ENCODE assay signal across 8 mouse cellular contexts in genomic region chr5:24077739-24078306, GRCm38 (mm10). TPM values are rescaled to one million over a fixed set of nuclear protein-coding genes. Genes with fewer than 3 reads are reported as not detected.
DNase-seq lines count a peak whose midpoint lies in the region; ATAC-seq and TF ChIP-seq lines count a peak whose summit lies in the region.

No protein-coding gene starts in this region.

- no peak for TF ChIP-seq POLR2A in cerebellum, adult 2 months (IDR thresholded peaks at IDR 0.05; ENCODE audit: borderline replicate concordance, insufficient read depth, low read length)

- no peaks in the 10 kb centered on the region for H3K9me3 ChIP-seq in lung, embryonic 15.5 days
- no peaks in the 10 kb centered on the region for H3K9me3 ChIP-seq in limb, embryonic 10.5 days (replicated peaks)
- H3K9me3 ChIP-seq in stomach, embryonic 14.5 days (ENCODE audit: control insufficient read depth, low read depth, low read length): no peaks in the 10 kb centered on the region

- intact Hi-C loops in gastrocnemius, postnatal 14 days (cut with DNase I; ENCODE audit: low total_unique reads): loop anchor here (10.0 kb wide), 2 partner anchors 183 to 223 kb away; no protein-coding TSS in a partner anchor

- DNase-seq in cerebellum, adult 2 months: no peak
- DNase-seq in lung, adult 18-20 months: no peak
- no peak for DNase-seq in limb, embryonic 10.5 days (ENCODE audit: low spot score)
- DNase-seq in cerebellum, adult 8-10 months: no peak
- no peak for DNase-seq in gastrocnemius, postnatal 14 days

- ATAC-seq in cerebellum, adult (ENCODE audit: insufficient number of reproducible peaks, low FRiP score, low TSS enrichment): no peak
- no peak for ATAC-seq in lung, embryonic 15.5 days (ENCODE audit: borderline replicate concordance, extremely low read depth, low FRiP score, low TSS enrichment)
- ATAC-seq in stomach, embryonic 14.5 days (ENCODE audit: insufficient number of reproducible peaks, insufficient read depth, low FRiP score, low read depth): no peak

- no peak overlapping the region; the same call in 1 of the 2 replicates for H3K27ac ChIP-seq in cerebellum, adult 2 months (ENCODE audit: insufficient read depth, low read length)
- H3K27ac ChIP-seq in lung, embryonic 15.5 days: no peak overlapping the region
- peak overlapping the region; percentile 74; the same call in 1 of the 2 replicates for H3K27ac ChIP-seq in limb, embryonic 10.5 days
- H3K27ac ChIP-seq in stomach, embryonic 14.5 days (ENCODE audit: low read length): no peak overlapping the region

- H3K9ac ChIP-seq in lung, embryonic 15.5 days: no peak overlapping the region
- H3K9ac ChIP-seq in stomach, embryonic 14.5 days (replicated peaks; ENCODE audit: low read depth, low read length): no peak overlapping the region

- no peaks in the 10 kb centered on the region for H3K4me1 ChIP-seq in cerebellum, adult 2 months (ENCODE audit: control insufficient read depth, insufficient read depth, low read length)
- 0 out of 2 replicates have a peak, but pooled peaks cover 9% of the 10 kb centered on the region for H3K4me1 ChIP-seq in lung, embryonic 15.5 days
- H3K4me1 ChIP-seq in limb, embryonic 10.5 days: peaks cover 8% of the 10 kb centered on the region
- no peaks in the 10 kb centered on the region for H3K4me1 ChIP-seq in stomach, embryonic 14.5 days (ENCODE audit: control insufficient read depth, insufficient read depth, low read length)

- no peak for TF ChIP-seq CTCF in cerebellum, adult 2 months (IDR thresholded peaks at IDR 0.05; ENCODE audit: borderline replicate concordance, insufficient read depth, low read depth, low read length)

- WGBS in cerebellum, adult 2 months: 30% methylated on average over 7 of the region's 7 CpGs
- 6% methylated on average over 7 of the region's 7 CpGs for WGBS in lung, embryonic 15.5 days
- WGBS in limb, embryonic 10.5 days: 21% methylated on average over 7 of the region's 7 CpGs
- WGBS in stomach, embryonic 14.5 days: 7% methylated on average over 7 of the region's 7 CpGs

- no peaks in the 10 kb centered on the region for H3K27me3 ChIP-seq in cerebellum, adult 2 months (ENCODE audit: control insufficient read depth, insufficient read depth, low read length)
- no peaks in the 10 kb centered on the region for H3K27me3 ChIP-seq in lung, embryonic 15.5 days
- no peaks in the 10 kb centered on the region for H3K27me3 ChIP-seq in limb, embryonic 10.5 days (ENCODE audit: low read depth, poor library complexity, severe bottlenecking)
- no peaks in the 10 kb centered on the region for H3K27me3 ChIP-seq in stomach, embryonic 14.5 days (ENCODE audit: control insufficient read depth, insufficient read depth, low read length)

- peak overlapping the region; percentile 51 for H3K4me2 ChIP-seq in lung, embryonic 15.5 days
- peak overlapping the region; percentile 39; the same call in 1 of the 2 replicates for H3K4me2 ChIP-seq in stomach, embryonic 14.5 days (replicated peaks; ENCODE audit: low read depth, low read length)

- peak overlapping the region; percentile 51 for H3K4me3 ChIP-seq in cerebellum, adult 2 months (replicated peaks; ENCODE audit: insufficient read depth, low read depth, low read length)
- H3K4me3 ChIP-seq in lung, embryonic 15.5 days: peak overlapping the region; percentile 31
- H3K4me3 ChIP-seq in limb, embryonic 10.5 days: peak overlapping the region; percentile 34
- H3K4me3 ChIP-seq in stomach, embryonic 14.5 days (ENCODE audit: low read depth, low read length): peak overlapping the region; percentile 16; the same call in 1 of the 2 replicates

- H3K36me3 ChIP-seq in lung, embryonic 15.5 days: no peaks in the 10 kb centered on the region
- H3K36me3 ChIP-seq in limb, embryonic 10.5 days: no peaks in the 10 kb centered on the region
- H3K36me3 ChIP-seq in stomach, embryonic 14.5 days (ENCODE audit: control insufficient read depth, insufficient read depth, low read length): no peaks in the 10 kb centered on the region

RNA-seq across cellular contexts. Expression of gene Klhl7, which starts 22.6 kb away (rescaled TPM):
- 49.8 and 53.7 TPM in 2 replicates for polyA plus RNA-seq in cerebellum, adult 2 months (2012; rRNA removed)
- polyA plus RNA-seq in lung, embryonic 15.5 days (2015; fragmentation: Nextera tagmentation; extraction: Ambion mirVana): 46.6 and 47.8 TPM in 2 replicates
- polyA plus RNA-seq in limb, embryonic 10.5 days (2016; fragmentation: Nextera tagmentation; extraction: Ambion mirVana): 46.8 and 51.1 TPM in 2 replicates
- 56.1 and 60.9 TPM in 2 replicates for polyA plus RNA-seq in stomach, embryonic 14.5 days (2014; fragmentation: Nextera tagmentation; extraction: Ambion mirVana)
- 10 to 100 TPM; 28.0 to 29.7 TPM for total RNA-seq in gastrocnemius, postnatal 14 days (2021)

RNA-seq across cellular contexts. Expression of gene Fam126a, which starts 47.3 kb away (rescaled TPM):
- polyA plus RNA-seq in cerebellum, adult 2 months (2012; rRNA removed): 5.2 and 5.6 TPM in 2 replicates
- 17.4 and 18.2 TPM in 2 replicates for polyA plus RNA-seq in lung, embryonic 15.5 days (2015; fragmentation: Nextera tagmentation; extraction: Ambion mirVana)
- 15.8 and 23.3 TPM in 2 replicates for polyA plus RNA-seq in limb, embryonic 10.5 days (2016; fragmentation: Nextera tagmentation; extraction: Ambion mirVana)
- 21.3 and 22.9 TPM in 2 replicates for polyA plus RNA-seq in stomach, embryonic 14.5 days (2014; fragmentation: Nextera tagmentation; extraction: Ambion mirVana)
- total RNA-seq in gastrocnemius, postnatal 14 days (2021): 10 to 100 TPM in 1 of 2 experiments, 1 to 10 TPM in 1; 9.5 to 12.6 TPM
